Mouse (Mus musculus) cerebellum, postnatal 14 days (tissue): Measurements from ENCODE around the gene Nat8l.

Experiments
- DNase-seq, 2 experiments: peaks; one replicate each; pipeline ENCODE4 v3.0.0; 2021; ENCODE audit warnings: mixed read lengths in 2 of 2

Gene Nat8l

GRCm38 (mm10) chr5:33995843-33996693 is at the start of gene Nat8l:
TSS of gene Nat8l (plus strand) at chr5:33995984.
- DNase-seq: peak; percentile 92 to 94

GRCm38 (mm10) chr5:33947035-33947434 is 48.7 kb upstream of the Nat8l start:
- peak in 1 of 2 experiments; percentile 29 for DNase-seq

- no peak for DNase-seq
Measured at GRCm38 (mm10) chr5:33948314-33948713, 47.5 kb upstream of the Nat8l start.

GRCm38 (mm10) chr5:33953471-33954185 is 42.2 kb upstream of the Nat8l start:
- peak in 1 of 2 experiments; percentile 37 for DNase-seq

GRCm38 (mm10) chr5:33954354-33954753 is 41.4 kb upstream of the Nat8l start:
- peak; percentile 94 to 96 for DNase-seq

GRCm38 (mm10) chr5:33955868-33956267 is 39.9 kb upstream of the Nat8l start:
- DNase-seq: no peak

GRCm38 (mm10) chr5:33959382-33959781 is 36.4 kb upstream of the Nat8l start:
- no peak for DNase-seq

GRCm38 (mm10) chr5:33974736-33975135 is 21.0 kb upstream of the Nat8l start:
- DNase-seq: peak; percentile 77 to 78

GRCm38 (mm10) chr5:33976267-33976666 is 19.5 kb upstream of the Nat8l start:
- DNase-seq: no peak

- DNase-seq: no peak
Measured at GRCm38 (mm10) chr5:33982731-33983259, 13.0 kb upstream of the Nat8l start.

- peak; percentile 95 to 96 for DNase-seq
Measured at GRCm38 (mm10) chr5:33983309-33984121, 12.3 kb upstream of the Nat8l start, which contains the start of gene Gm1673. TSS of gene Gm1673 (plus strand) at chr5:33983433.

GRCm38 (mm10) chr5:33994671-33995625 is 836 bp upstream of the Nat8l start:
- DNase-seq: peak; percentile 82 to 90

GRCm38 (mm10) chr5:33996694-33997045 is 886 bp downstream of the Nat8l start:
- DNase-seq: no peak

- DNase-seq: peak; percentile 80 to 83
Measured at GRCm38 (mm10) chr5:33997051-33997741, 1.4 kb downstream of the Nat8l start.

GRCm38 (mm10) chr5:33997829-33998504 is 2.2 kb downstream of the Nat8l start:
- peak in 1 of 2 experiments; percentile 42 for DNase-seq

- no peak for DNase-seq
Measured at GRCm38 (mm10) chr5:33998505-33998877, 2.7 kb downstream of the Nat8l start.

- no peak for DNase-seq
Measured at GRCm38 (mm10) chr5:33999466-34000090, 3.8 kb downstream of the Nat8l start.

- DNase-seq: no peak
Measured at GRCm38 (mm10) chr5:34000809-34001208, 5.0 kb downstream of the Nat8l start.

- no peak for DNase-seq
Measured at GRCm38 (mm10) chr5:34001401-34001800, 5.6 kb downstream of the Nat8l start.

- no peak for DNase-seq
Measured at GRCm38 (mm10) chr5:34002636-34003035, 6.9 kb downstream of the Nat8l start.
